Mouse (Mus musculus): ENCODE measurements around the gene Mycbpap. TPM values are rescaled to one million over a fixed set of nuclear protein-coding genes. Genes with fewer than 3 reads are reported as not detected.

Mycbpap gene
- total RNA-seq, 2 experiments from 2014 or later: 2.1 to 3.7 TPM

DNA sequence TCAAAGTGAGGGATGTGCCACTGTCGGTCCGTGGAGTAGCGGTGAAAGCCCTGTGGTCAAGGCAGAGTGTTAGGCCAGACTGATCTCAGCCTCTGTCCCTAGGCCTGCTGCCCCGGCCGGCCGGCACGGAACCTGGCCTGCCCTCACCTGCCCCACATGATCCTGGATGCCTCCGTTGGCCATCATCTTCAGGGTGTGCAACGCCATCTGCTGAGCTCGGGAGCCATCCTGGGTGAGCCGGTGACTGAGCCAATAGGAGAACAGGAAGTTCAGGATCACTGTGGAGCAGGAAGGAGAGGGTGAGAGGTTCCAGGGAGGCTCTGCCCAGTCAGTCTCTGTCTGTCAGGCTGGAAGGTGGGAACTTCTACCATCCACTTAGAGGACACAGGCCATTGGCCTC, 38.1 kb downstream of the Mycbpap start:
- DNase-seq (ENCODE audit: low spot score in 2 of 2): no peak

DNA sequence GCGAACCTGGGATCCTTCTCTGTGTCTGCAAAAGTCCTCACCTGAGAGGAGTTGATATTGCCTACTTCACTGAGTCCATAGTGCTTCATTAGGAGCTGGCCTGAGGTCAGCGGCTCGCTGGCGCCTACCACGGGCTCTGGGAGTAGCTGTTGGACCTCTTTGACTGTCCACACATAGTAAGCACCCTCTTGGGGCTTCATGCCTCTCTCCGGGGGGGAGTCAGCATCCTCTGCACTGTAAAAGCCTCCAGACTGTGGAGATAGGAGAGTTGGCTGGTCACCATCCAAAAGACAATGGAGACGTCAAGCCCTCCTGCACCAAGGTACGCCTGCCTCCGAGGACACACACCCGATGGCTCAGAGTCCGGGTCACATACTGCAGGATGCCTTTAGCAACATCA, 38.8 kb downstream of the Mycbpap start:
- no peak for DNase-seq (ENCODE audit: low spot score in 2 of 2)

DNA sequence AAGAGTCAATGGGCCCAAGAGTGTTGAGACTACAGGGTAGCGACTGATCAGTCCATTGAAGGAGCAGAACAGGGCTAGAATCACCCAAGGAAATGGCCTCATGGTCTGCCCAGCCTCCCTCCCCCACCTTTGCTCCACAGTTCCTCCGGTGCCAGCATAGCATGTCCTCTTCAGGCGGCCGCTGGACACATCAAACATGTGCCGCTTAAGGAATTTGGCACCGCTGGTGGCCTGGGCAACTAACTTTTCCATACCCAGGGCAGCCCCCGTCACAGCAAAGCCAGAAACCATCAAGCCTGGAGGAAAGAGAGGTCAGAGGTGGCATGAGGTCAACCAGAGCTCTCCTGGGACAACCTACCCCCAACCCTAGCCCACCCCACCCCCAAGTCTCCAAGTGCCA, 39.6 kb downstream of the Mycbpap start:
- DNase-seq (ENCODE audit: low spot score in 2 of 2): no peak

DNA sequence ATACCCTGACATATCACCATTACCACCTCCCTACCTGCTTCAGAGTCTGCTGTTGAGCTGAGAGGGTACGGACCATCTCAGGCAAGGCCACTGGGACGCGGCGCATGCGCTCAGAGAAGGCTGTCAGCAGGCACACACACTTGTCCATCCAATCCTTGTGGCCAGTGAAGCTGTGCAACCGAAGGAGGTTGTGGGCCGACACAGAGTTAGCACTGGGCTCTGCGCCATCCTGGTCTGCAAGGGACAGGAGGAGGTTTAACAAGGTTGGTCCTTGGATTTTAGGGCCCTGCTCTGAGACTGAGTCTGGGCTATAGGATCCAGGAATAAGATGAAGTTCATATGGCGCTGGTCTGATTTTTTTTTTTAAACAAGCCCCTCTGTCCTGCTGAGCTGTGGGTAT, 41.2 kb downstream of the Mycbpap start:
- no peak for DNase-seq (ENCODE audit: low spot score in 2 of 2)

DNA sequence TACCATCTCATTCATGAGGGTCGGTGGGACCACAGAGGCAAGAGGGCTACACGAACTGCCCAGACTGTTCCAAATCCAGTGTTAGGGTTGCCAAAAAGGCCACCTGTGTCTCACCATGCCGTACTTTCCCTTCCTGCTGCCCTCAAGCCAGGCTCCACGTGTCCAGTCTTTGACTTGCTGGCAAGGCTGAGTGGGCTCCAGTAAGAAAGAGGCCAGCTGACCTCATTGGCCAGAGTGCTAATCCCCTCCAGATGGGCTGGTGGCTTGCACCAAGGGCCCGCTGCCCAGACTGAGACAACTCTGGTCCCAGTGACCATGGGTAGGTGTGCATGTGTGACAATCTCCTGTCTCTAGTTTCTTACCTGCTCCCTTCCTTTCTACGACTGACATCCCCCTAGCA, 43.9 kb downstream of the Mycbpap start:
- no peak for DNase-seq (ENCODE audit: low spot score in 2 of 2)

DNA sequence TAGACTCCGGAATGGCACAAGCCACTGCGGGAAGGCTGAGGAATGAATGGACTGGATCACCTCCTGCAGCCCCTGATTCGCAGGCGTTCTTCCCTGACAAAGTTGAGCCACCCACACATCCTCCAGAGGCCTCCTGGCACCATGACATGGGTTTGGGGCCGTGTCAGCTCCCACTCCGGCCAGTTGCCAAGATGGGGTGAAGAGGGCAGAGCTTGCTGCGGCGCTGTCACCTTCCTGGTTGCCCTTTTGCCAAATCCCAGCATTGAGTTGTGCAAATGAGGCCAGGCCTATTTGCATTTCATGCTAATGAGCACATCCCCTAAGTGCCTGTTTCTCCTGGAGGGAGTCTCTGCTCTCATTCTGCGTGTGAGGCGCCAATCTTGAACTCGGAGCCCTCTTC, 45.8 kb downstream of the Mycbpap start:
- no peak for DNase-seq (ENCODE audit: low spot score in 2 of 2)

DNA sequence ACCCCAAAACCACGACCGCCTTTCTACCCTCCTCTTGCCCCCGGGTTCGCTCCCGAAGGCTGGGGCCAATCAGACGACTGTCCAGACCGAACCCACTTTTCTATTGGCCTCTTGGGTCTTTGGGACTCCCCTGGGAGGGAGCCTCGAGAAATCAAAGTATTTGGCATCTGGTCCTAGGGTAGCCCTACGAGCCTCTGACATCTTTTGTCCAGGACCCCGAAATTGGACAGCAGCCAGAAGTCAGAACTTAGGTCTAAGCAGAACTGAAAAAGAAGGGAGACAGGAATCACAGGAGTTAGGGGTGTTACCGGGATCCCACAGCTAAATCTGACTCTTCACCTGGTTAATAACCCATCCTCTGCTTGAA, 47.0 kb downstream of the Mycbpap start:
- DNase-seq (ENCODE audit: low spot score in 2 of 2): no peak

DNA sequence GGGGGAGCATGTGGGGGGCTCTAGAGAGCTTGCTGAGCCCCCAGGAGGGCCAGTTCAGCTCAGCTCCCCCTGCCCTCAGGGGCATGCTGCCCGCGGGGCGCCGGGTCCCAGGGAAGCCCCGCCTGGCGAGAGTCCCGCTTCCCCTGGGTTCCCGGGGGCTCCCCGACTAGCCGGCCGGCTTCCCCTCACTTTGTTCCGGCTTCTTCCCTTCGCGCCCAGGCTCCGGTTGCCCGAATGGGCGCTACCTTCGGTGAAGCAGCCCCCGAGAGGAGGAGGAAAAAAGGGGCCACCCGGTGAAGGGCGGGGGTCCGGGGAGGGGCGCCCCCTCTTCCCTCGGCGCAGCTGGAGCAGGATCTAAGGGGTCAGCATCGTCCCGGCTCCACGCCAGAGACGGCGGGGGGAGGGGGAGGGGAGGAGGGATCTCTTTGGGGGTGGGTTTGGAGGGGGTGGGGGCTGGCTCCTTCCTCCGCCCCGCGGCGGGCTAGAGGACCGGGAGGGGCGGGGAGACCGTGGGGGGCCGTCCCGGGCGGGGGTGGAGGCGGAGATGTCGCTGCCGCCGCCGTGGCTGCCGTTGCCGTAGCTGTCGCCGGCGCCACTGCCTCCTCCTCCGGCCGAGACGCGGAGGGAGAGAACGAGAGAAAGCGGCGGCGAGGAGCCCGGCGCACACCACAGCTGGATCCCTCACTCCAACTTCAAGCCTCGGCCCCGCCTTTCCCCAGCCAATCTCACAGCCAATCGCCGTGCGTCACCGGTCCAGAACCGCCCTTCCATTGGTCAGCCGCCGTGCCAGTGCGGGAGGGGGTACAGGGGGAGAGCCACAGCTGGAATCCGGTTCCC, 47.6 kb downstream of the Mycbpap start, which contains the start of gene Cacna1g:
TSS of gene Cacna1g (minus strand) at position 492 of the 837 bp plus-strand sequence.
- DNase-seq (ENCODE audit: low spot score in 2 of 2): peak; percentile 83 to 85

DNA sequence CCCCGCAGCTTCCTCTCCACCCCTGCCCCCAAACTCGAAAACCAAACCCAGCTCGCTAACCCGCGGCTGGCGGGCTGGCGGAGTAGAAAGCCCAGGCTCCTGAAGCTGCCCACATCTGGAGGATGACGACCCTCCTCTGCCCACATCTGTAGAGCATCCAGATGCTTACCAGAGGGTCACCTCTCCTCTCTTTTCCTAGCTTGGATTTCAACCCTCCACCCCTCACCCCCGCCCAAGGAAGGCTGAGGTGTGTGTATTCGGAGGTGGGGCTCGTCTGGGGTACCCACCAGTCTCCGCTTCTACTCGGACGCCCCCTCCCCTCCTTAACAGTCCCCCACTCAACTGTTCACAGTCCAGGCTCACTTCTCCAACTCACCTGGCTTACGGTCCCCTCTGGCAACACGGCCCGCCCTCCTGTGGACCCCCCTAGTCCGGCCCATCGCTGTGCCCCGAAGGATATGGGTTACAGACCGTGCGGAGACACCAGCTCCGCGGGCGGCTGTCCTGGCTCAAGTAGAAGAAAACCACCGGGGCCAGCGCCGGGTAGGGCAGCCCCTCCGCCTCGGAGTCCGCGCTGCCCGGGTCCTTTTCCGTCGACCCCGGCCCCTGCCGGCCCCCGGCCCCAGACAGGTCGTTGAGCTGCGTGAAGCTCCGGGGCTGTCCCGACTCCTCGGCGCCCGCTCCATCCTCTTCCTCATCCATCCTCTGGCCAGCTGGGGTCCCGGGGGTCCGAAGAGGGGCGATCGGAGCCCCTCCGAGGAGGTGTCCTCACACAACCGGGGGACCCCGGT, 48.4 kb downstream of the Mycbpap start:
- DNase-seq (ENCODE audit: low spot score in 2 of 2): no peak

DNA sequence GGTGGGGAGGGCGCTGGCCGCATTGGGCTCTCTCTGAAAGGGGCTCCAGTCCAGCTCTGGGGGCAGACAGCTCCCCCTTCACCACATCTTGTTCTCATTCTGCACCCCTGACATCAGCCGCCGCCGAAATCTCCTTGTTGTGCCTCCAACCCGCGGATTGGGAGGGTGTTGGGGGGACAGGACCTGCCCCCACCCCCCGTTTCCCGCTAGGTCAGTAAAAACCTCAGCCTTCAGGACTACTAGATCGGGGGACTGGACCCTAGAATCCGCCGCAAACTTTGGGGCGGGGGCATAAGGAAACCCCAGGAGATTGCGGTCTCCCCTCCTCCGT, 49.0 kb downstream of the Mycbpap start:
- no peak for DNase-seq (ENCODE audit: low spot score in 2 of 2)

DNA sequence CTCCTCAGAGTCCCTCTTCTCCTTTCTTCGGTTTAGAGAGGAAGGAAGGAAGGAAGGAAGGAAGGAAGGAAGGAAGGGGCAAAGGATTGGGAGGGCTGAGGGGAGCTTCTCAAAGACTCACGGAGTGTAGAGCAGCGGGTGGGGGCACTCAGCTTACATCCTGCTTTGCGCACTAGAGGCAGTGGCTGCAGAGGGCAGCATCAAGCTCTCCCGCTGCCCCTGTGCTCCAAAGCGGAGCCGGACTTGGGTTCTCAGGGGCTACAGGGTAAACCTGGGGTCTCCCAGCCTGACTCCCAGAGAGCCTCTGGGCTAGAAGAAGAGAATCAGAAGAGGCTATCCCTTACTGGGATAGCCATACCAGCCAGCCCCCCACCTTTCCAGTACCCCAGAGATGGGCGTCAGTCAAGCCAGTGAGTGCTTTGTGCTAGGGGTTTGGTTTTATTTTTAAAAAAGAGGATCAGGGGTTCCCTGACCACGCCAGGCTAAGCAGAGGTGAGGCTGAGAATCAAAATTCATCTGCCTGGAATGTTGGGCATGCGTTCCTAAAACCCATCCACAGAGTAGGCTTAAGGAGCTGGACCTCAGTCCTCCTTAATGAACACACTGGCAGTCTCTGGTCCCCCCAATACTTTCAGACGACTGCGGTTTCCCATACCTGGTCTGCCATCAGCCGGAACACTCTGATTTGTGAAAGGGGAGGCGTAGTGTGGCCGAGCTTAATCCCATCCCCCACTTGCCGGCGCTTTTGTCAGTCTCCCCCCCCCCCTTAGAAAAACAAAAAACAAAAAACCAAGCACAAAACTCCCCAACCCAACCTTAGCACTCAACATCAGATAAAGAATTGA, 49.6 kb downstream of the Mycbpap start:
- no peak for DNase-seq (ENCODE audit: low spot score in 2 of 2)

DNA sequence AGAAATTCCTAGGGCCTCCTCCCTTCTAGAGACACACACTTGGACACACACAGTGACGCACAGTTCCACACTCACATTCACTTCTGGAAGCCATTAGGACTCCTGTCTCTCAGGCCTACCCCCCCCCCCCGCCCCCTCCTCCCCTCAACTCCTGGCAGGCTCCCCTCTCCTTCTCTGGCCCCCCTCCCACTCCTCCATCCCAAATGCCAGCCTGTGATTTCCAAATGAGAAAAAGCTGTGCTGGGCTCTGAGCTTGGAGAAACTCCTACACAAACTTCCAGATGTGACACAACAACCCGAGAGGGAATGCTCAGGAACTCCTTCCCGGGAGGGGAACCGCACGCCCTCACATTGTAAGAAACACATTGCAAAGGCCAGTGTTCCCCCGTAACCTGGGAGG, 51.2 kb downstream of the Mycbpap start:
- no peak for DNase-seq (ENCODE audit: low spot score in 2 of 2)

DNA sequence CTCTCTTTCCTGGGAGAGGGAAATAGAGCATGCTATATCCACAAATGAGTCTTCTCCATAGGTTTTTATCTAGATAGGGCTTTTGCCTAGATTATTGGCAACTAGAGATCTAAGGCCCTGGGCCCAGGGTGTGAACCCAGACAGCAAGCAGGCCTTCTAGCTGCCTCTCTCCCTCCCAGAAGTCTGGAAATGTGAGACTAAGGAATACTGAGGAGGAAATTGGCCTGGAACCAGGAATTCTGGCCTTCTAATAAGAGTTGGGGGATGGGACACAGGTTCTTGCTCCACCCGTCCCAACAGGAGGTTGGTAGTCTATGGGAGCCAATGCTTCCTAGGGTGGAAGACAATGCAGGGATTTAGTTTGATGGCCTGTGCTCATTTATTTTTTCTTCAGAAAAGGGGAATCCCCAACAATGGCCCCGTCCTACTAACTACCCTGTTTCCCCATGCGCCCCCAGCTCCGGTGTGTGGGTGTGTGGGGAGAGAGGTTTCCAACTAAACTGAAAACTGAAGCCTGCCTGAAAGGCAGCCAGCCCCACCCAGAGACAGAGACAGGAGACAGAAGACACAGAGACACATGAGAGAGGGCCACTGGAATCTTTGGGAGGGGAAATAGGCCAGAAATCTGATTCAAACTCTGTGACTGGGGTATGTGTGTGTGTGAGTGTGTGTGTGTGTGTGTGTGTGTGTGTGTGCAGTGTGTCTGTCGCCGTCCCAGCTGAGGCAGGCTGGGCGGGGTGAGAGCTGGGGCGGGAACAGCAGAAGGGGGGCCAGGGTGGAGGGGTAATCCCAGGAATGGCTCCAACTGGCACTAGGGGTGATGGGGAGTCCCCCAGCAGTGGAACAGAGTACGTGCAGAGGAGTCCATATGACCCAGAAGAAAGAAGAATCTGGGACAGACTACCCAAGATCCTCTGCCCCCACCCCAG, 52.1 kb downstream of the Mycbpap start:
- no peak for DNase-seq (ENCODE audit: low spot score in 2 of 2)

DNA sequence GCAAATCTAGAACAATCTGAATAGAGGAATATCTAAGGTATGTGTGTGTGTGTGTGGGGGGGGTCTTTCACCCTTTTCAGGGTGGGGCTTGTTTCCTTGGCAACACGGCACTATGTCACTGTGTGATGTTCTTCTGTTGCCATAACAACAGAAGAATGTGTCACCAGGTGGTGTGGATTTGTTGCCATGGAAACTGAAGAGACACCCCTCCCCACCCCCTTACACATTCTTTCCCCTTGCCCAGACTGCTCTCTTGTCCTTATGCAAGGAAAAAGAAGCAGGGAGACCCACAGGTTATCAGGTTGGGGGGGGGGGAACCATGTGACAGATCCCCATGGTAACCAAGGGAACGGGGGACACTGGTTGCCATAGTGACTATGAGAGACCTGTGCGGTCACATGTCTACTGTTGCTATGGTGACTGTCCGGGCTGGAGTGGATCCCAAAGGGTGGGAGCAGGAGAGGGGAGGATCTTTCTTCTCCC, 52.9 kb downstream of the Mycbpap start:
- peak; percentile 76 to 81 for DNase-seq (ENCODE audit: low spot score in 2 of 2)

DNA sequence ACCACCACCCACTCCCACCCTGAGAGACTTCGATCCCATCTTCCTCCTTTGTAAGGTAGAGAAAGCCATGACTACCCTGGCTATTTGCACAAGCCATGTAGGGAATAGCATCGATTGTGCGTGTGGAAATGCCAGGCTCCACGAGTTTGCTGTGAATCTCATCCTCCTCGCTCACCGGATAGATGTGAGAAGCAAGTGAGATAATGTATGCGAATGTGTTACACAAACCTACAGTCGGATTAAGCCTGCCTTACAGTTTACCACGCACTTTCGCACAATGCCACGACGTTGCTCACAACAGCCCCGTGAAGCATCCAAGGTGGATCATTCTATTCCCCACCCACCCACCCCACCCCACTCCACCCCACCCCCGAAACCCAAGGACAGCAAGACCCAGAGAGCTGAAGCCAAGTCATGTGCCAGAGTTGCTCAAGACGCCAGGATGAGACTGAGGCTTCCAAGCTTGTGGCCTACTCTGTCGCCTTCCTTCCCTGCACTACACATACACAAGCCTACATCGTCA, 55.1 kb downstream of the Mycbpap start:
- no peak for DNase-seq (ENCODE audit: low spot score in 2 of 2)

DNA sequence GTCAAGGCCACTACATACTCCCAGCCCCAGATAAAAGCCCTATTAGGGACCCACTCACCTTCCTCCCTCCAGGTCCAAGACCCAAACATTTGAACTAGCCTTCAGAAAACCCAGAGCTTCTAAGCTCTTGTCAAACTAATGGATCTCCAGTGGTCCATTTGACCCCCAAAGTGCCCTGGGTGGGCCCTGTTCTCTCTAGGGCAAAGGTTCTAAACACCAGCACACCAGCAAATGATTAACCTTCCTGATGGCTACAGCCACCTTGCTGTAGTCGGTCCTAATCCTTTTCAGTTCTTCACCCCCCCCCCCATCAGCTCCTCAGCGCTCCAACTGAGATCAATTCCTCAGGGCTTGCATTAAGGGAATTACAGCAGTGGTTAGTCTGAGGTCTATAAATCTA, 57.4 kb downstream of the Mycbpap start:
- DNase-seq (ENCODE audit: low spot score in 2 of 2): no peak

DNA sequence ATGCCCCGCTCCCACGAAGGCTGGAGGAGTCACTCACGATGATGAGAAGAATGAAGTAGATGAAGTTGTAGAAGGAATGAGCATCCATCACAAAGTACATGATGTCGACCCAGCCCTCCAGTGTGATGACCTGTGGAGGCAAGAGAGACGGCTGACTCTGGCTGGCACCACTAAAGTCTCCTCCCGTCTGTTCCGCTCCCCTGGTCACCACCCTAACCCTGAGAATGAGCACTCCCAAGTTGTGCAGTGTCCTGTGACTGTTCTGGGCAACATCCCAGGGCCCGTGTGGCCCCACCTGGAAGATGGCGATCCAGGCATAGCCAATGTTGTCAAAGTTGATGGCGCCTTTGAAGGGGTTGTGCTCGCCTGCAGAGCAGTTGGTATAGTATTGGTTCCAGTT, 59.7 kb downstream of the Mycbpap start:
- DNase-seq (ENCODE audit: low spot score in 2 of 2): no peak

DNA sequence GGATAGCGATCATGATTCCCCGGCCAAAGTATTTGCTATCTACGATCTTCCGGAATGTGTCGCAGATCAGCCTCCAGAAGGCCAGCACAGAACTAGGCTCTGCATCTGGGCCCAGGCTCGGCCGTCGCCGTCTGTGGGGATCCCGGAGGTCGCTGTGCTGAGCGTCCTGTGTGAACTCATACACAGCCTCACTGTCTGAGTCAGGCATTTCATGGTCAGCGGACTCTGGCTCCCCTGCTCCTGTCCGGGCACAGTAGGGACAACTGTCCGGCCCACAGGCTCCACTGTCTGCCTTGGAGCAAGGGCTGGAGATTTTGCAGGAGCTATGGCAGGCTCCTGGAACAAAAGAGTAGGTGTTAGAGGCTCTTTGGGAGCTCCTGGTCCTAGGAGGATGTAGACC, 64.5 kb downstream of the Mycbpap start:
- no peak for DNase-seq (ENCODE audit: low spot score in 2 of 2)

DNA sequence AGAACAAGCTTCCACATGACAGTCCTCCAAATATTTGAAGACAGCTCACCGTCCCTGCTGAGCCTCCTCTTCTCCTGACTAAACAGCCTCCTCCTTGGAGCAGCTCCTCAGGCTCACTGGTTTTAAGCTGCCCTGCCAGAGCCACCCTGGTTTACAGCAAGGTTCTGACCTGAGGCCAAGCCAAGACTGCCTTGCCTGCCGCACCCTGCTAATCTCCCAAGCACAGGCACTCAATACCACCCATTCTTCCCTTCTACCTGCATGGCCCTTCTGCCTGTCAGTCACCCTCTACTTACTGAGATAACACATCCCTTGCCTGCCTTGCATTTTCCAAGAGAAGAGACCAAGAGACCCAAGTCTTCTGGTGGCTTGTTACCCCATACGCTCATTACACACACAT, 65.2 kb downstream of the Mycbpap start:
- no peak for DNase-seq (ENCODE audit: low spot score in 2 of 2)

DNA sequence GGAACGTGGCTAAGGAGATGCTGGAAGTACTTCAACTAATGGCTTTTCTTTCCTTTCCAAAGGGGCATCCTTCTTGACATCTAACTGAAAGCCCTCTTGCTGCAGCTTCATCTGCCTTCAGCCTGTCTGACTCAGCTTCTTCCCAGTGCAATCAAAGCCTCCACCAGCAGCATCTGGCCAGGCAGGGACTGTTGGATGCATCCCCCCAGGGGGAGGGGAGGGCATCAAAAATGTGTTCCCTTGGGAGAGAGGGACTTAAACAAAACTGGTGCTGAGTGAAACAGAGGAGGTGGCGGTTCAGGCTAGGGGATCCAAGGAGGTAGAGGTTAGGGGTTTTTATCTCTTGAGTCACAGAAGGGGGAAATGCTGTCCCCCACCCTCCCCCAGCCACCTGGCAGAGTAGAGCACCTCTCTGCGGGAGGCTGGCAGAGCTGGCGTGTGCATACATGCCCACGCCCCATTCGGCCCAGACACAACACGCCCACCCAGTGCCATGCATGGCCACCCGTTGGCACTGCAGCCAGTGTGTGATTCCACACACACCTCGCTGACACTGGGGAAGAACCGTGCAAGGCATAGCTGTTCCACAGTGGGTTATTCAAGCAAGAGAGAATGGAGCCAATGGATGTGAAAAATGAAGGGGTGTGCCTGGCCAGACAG, 66.3 kb downstream of the Mycbpap start:
- no peak for DNase-seq (ENCODE audit: low spot score in 2 of 2)

Data from layer of hippocampus, adult 18-20 months (tissue).